32 mouse cellular contexts compared by ENCODE assay signal in the genomic region with DNA sequence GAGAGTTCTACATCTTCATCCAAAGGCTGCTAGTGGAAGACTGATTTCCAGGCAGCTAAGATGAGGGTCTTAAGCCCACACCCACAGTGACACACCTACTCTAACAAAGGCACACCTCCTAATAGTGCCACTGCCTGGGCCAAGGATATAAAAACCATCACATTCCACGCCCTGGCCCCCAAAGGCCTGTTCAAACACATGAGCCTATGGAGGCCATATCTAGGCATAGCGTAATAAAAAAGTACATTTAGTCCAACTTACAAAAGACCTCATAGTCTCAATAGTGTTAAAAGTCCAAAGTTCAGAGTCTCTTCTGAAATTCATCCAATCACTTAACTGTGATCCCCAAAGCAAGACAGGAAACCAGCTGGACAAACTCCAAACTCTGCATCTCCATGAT. TPM values are rescaled to one million over a fixed set of nuclear protein-coding genes. Genes with fewer than 3 reads are reported as not detected.
"Had no signal": no experiment of that assay in that cellular context is flagged by ENCODE, and none has a peak within 500 bp of the region (broad histone marks: within the 10 kb centered on the region; RNA-seq: fewer than 3 reads in every experiment).

No protein-coding gene starts in this region.

- H3K9ac ChIP-seq: embryonic facial prominence, embryonic 12.5 days; embryonic facial prominence, embryonic 13.5 days; embryonic facial prominence, embryonic 15.5 days; forebrain, embryonic 12.5 days; forebrain, embryonic 13.5 days; forebrain, embryonic 15.5 days; forebrain, postnatal 0 days had no signal

- H3K4me2 ChIP-seq: embryonic facial prominence, embryonic 12.5 days; embryonic facial prominence, embryonic 13.5 days; embryonic facial prominence, embryonic 15.5 days; forebrain, embryonic 12.5 days; forebrain, embryonic 13.5 days; forebrain, embryonic 15.5 days had no signal

- DNase-seq: cerebellum, adult 2 months; cerebellum, adult 8-10 months; cerebellum, adult 9-10 months; cerebellum, adult 9-11 months; cerebellum, postnatal 10 days; cerebellum, postnatal 14 days; cerebellum, postnatal 25 days; cerebellum, postnatal 36 days; embryo, embryonic 11 days; forebrain, postnatal 0 days; gastrocnemius, adult 2 months; gastrocnemius, postnatal 10 days; gastrocnemius, postnatal 14 days; gastrocnemius, postnatal 36 days; heart, adult 11 months; heart, adult 18-20 months; heart, adult 2 months had no signal

- H3K4me3 ChIP-seq: embryonic facial prominence, embryonic 10.5 days; embryonic facial prominence, embryonic 12.5 days; embryonic facial prominence, embryonic 13.5 days; embryonic facial prominence, embryonic 15.5 days; erythroblast, embryonic 14.5 days; forebrain, embryonic 12.5 days; forebrain, embryonic 13.5 days; forebrain, embryonic 15.5 days; gastrocnemius, adult 2 months; heart, adult 2 months had no signal

- ATAC-seq: forebrain, embryonic 13.5 days; forebrain, embryonic 14.5 days; forebrain, embryonic 15.5 days; forebrain, embryonic 16.5 days; forebrain, postnatal 0 days had no signal

- H3K27ac ChIP-seq: embryonic facial prominence, embryonic 10.5 days; embryonic facial prominence, embryonic 12.5 days; embryonic facial prominence, embryonic 13.5 days; embryonic facial prominence, embryonic 15.5 days; forebrain, embryonic 12.5 days; forebrain, embryonic 13.5 days; forebrain, embryonic 15.5 days; gastrocnemius, adult 2 months; heart, adult 2 months had no signal

- H3K9me3 ChIP-seq: embryonic facial prominence, embryonic 10.5 days; embryonic facial prominence, embryonic 12.5 days; embryonic facial prominence, embryonic 13.5 days; embryonic facial prominence, embryonic 15.5 days; forebrain, embryonic 12.5 days; forebrain, embryonic 13.5 days; forebrain, embryonic 15.5 days had no signal

- H3K27me3 ChIP-seq: embryonic facial prominence, embryonic 12.5 days; embryonic facial prominence, embryonic 13.5 days; embryonic facial prominence, embryonic 15.5 days; forebrain, embryonic 12.5 days; forebrain, embryonic 13.5 days; forebrain, embryonic 15.5 days had no signal

- H3K4me1 ChIP-seq: embryonic facial prominence, embryonic 12.5 days; embryonic facial prominence, embryonic 13.5 days; forebrain, embryonic 12.5 days; forebrain, embryonic 15.5 days had no signal

RNA-seq across cellular contexts. Expression of gene Dnali1, which starts 13.2 kb away (rescaled TPM):
- total RNA-seq: common myeloid progenitor, adult 5-6 weeks; gastrocnemius, adult 18-20 months; gastrocnemius, adult 2 months; gastrocnemius, adult 8-10 months; gastrocnemius, postnatal 10 days; gastrocnemius, postnatal 14 days; gastrocnemius, postnatal 36 days; gastrocnemius, postnatal 4 days; granulocyte monocyte progenitor cell, adult 5-6 weeks; heart, adult 2 months had no signal
- polyA plus RNA-seq: embryonic facial prominence, embryonic 13.5 days; erythroblast, embryonic 14.5 days had no signal

RNA-seq across cellular contexts. Expression of gene Zc3h12a, which starts 48.9 kb away (rescaled TPM):
- total RNA-seq: forebrain, postnatal 0 days had no signal
